Mouse (Mus musculus) CD4-positive, CD25-positive, alpha-beta regulatory T cell, adult 2 months (primary cell): ENCODE measurements around the gene 1700017D01Rik.
A peak's percentile ranks its signal among the peaks of the same experiment; 100 is the strongest.

ENCODE experiments used
- DNase-seq: peaks from one replicate; pipeline ENCODE4 v3.0.0-alpha.2; 2012; ENCODE audit warnings: low read depth, low spot score

Gene 1700017D01Rik

GRCm38 (mm10) chr19:11048503-11048902, 82.2 kb downstream of the 1700017D01Rik start:
- peak; percentile 8 for DNase-seq

- peak; percentile 67 for DNase-seq
Measured at GRCm38 (mm10) chr19:11048009-11048408, 82.7 kb downstream of the 1700017D01Rik start.
